Mouse (Mus musculus): ENCODE data around the gene Rbm8a.

DNA sequence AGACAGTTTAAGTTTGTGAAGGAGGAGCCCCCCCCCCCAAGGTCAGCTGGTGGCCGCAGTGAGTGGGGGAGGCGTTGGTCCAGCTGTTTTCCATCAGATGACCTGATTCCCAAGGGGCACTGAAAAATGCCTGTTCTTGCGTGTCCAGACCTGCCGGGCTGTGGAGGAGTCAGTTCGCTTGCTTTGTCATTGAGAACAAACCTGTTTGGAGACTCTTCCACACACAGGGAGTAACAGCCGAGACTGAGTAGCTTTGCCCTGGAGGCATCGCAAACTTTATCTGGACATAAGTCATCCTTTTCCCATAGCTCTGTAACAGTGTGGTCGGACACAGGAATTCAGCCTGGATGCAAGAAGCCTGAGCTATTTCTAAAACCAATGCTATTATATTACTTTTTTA, 44.7 kb downstream of the Rbm8a start:
- TF ChIP-seq CTCF (IDR thresholded peaks at IDR 0.05; ENCODE audit: borderline replicate concordance, insufficient read depth, low read length) (no peak), POLR2A (IDR thresholded peaks at IDR 0.05; ENCODE audit: low read depth, low read length) (no peak)
